Mouse (Mus musculus) T-helper 2 cell (primary cell): ENCODE data around the gene Dnajc4.

Experiments
- in situ Hi-C: fragments of 300-600 bp; cut with MboI, MseI; formaldehyde crosslinking; loops from one replicate; pipeline ENCODE4 v1.15.1; 2025; ENCODE audit warnings: high pct_unique_total_duplicates

Dnajc4 gene

GRCm38 (mm10) chr19:6977759-6978638 lies 14.4 kb downstream of the Dnajc4 start:
- in situ Hi-C loops, result loop anchor here (5.0 kb wide), 2 partner anchors 41 to 66 kb away; partner anchors contain the start of gene Prdx5

GRCm38 (mm10) chr19:6975537-6976521 lies 16.5 kb downstream of the Dnajc4 start, which contains the start of gene Plcb3:
Plcb3 (minus strand) TSS chr19:6976470.
- in situ Hi-C loops, result loop anchor here (5.0 kb wide), 2 partner anchors 39 to 64 kb away; partner anchors contain the start of gene Prdx5

GRCm38 (mm10) chr19:6974211-6975205 lies 17.9 kb downstream of the Dnajc4 start, which contains the start of gene Ppp1r14b:
Ppp1r14b (plus strand) TSS chr19:6974968.
- in situ Hi-C loops, result loop anchor here (5.0 kb wide), 2 partner anchors 37 to 62 kb away; partner anchors contain the start of gene Prdx5

GRCm38 (mm10) chr19:6973581-6974190 lies 18.7 kb downstream of the Dnajc4 start:
- in situ Hi-C loops, result no loop called here

- in situ Hi-C loops, result no loop called here
These were observed 20.0 kb downstream of the Dnajc4 start for GRCm38 (mm10) chr19:6972247-6972917.

- in situ Hi-C loops, result no loop called here
These were observed 20.7 kb downstream of the Dnajc4 start for GRCm38 (mm10) chr19:6971644-6972043.

GRCm38 (mm10) chr19:6970460-6971085 lies 21.8 kb downstream of the Dnajc4 start:
- in situ Hi-C loops, result no loop called here

- in situ Hi-C loops, result no loop called here
These were observed 22.5 kb downstream of the Dnajc4 start for GRCm38 (mm10) chr19:6969665-6970381.

- in situ Hi-C loops, result no loop called here
These were observed 23.1 kb downstream of the Dnajc4 start for GRCm38 (mm10) chr19:6969291-6969664.

- in situ Hi-C loops, result no loop called here
These were observed 23.7 kb downstream of the Dnajc4 start for GRCm38 (mm10) chr19:6968491-6969271.

- in situ Hi-C loops, result no loop called here
These were observed 35.9 kb downstream of the Dnajc4 start for GRCm38 (mm10) chr19:6956461-6956860.

GRCm38 (mm10) chr19:6955424-6955823 lies 36.9 kb downstream of the Dnajc4 start:
- in situ Hi-C loops, result no loop called here

GRCm38 (mm10) chr19:6954046-6954445 lies 38.3 kb downstream of the Dnajc4 start:
- in situ Hi-C loops, result no loop called here

GRCm38 (mm10) chr19:6952712-6953037 lies 39.7 kb downstream of the Dnajc4 start:
- in situ Hi-C loops, result no loop called here

- in situ Hi-C loops, result no loop called here
These were observed 40.2 kb downstream of the Dnajc4 start for GRCm38 (mm10) chr19:6951994-6952711.

- in situ Hi-C loops, result no loop called here
These were observed 40.9 kb downstream of the Dnajc4 start for GRCm38 (mm10) chr19:6951381-6951968.
